Mouse (Mus musculus) Muller cell, postnatal 12 days (primary cell): ENCODE measurements around the gene Grk4.

Experiments used
- DNase-seq: peaks from one replicate; pipeline ENCODE4 v3.0.0-alpha.2; 2015; ENCODE audit errors: inconsistent ontology term

Gene Grk4

DNA sequence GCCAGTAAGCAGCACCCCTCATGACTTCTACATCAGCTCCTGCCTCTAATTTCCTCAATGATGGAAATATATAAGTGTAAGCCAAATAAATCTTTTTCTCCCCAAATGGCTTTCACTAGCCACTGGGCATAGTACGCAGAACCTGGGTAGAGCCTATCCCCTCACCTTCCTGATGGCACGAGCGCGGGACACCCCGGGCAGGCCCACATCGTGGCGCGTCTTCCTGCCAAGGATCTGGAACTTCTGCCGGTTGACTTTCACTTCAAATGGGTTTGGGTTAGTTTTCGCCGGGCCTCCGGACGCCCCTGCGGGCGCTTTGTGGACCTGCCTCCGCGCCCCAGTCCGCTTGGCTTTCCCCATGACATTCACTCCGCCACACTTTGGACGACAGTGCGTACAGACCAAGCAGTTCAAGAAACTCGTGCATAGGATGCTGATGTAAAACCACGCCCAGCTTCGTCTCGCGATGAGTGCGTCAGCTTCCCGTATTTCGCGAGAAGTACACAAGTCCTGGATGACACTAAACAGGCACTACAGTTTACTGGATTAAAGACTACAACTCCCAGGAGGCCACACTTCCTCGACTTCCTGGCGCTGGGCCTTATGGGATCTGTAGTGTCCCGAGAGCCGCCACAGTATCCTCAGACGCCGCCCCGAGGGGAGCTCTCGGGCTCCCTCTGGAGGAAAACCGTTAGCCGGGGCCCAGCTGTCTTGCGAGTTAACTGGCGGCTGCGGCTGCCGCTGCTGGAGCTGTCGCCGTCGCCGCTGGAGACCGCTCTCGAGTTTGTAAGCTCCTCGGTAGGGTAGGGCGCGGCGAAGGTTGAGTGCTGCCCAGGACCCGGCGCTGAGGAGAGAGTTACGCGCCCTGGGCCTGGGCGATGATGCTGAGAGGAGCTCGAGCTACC, at the start of gene Grk4, which contains the start of gene Nop14:
TSS of gene Grk4 (plus strand) at position 694 of the 905 bp plus-strand sequence.
TSS of gene Nop14 (minus strand) at position 463 of the 905 bp plus-strand sequence.
- peak; percentile 100 for DNase-seq

DNA sequence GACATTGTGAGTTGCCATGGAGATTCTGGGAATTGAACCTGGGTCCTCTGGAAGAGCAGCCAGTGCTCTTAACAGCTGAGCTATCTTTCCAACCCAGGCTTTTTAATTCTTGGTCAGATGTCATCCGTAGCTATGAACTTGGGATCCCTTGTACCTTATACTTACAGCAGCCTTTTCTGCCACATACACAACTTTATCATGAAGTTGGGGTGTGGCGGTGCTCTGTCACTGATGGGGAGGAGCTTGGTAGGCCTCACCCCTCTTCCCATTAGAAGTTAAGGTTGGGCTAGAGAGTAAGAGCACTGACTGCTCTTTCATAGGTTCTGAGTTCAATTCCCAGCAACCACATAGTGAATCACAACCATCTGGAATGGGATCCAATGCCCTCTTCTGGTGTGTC, 27.2 kb upstream of the Grk4 start:
- DNase-seq: no peak

DNA sequence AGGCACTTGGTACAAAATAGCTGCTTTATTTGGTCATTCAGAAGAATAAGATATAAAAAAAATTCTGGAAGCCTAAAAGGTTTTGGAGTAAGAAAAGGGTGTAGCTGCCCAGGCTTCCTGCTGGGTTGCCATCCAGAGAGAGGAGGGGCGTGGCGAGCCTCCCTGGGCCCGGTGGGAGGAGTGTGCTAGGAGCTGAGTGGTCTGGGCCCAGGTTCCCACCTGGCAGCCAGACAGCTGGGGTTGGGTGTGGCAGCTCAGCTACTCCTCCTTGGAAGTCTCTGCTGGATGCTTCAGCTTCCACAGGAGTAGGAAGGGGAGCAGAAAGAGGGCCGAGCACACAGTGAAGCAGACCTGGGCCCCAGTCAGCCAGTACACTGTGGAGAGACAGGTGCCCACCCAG, 26.5 kb upstream of the Grk4 start:
- no peak for DNase-seq

DNA sequence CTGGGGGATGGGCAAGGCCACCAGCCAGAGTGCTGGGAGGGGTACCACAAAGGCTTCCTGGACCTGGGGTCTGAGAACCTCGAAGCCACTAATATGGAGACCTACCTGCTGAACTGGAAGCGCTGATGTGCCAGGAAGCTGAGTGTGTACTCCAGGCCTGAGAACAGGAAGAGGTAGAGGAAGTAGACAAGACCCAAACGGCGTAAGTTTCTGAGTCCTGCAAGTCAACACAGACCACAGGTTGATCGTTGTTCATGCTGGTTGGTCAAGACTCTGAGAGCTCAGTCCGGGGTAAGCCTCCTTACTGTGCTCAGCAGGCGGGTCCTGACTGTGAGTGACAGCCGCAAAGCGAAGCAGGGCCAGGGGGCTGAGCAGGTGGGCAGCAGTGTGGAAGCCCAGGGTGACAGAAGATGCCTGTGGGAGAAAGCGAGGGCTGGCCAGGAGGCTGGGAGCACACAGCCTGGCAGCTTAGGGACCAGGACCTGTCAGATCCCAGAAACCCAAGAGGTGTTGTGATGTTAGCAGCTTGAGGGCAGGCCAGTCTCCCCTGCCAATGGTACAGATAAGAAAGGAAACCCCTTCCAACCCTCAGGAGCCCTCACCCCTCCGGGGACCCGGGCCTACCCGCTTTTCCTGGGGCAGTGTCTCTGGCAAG, 25.3 kb upstream of the Grk4 start:
- no peak for DNase-seq

DNA sequence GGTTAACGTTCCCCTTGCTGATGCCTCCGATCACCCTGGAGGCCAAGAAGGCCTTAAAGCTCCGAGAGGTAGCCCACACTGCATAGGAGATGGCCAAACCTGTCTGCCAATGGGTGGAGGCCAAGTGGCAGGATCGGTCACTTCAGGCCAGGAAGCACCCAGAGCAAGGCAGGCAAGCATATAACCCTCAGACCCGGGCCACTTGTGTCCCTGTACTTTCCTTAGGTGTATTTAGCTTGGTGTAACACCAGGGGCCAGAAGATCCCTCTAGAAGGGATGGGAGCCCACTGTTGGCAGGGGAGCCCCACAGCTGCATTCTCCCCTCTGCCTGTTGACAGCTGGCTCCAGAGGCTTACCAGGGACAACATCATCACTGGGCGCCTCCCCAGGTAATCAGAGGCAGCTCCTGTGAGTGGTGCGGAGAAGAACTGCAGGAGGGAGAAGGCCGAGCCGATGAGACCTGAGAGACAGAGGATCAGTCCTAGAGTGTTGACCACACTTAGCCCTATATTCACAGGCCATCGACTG, 24.4 kb upstream of the Grk4 start:
- no peak for DNase-seq

DNA sequence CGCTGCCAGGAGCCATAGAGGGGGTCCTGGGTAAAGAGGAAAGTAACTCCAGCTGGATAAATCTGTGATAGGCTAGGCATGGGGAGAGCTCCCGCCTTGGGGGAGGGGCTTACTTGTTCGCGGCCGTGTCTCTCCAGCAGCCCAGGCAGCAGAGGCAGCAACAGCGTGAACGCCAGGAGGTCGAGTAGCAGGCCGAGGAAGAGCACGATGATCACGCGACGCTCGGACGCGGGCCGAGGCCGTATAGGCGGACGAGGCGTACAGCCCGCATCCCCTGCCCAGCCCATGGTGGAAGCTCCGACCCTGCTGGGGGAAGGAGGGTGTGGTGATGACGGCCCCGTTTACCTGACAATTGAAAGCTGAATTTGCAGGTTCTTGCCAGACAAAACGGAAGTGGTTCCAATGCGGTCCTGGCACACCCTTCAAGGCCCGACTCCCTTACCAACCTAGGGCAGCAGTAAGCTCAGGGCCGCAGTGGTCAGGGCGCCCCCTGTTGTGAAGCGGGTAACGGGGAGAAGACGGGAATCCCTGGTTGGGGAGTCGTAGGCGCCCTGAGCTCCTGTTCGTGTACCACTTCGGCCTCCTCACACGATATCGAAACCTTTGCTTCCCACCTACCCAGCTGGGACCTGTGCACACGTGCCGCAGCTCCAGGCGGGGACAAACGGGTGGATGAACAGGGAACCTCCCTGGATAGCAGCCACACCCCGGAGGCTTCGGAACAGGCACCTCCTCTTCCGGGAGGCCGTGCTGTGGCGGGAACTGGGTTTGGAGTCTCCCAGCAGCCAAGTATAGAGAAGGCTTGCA, 23.5 kb upstream of the Grk4 start, which contains the start of gene Mfsd10:
TSS of gene Mfsd10 (minus strand) at position 732 of the 807 bp plus-strand sequence.
- peak; percentile 86 for DNase-seq

DNA sequence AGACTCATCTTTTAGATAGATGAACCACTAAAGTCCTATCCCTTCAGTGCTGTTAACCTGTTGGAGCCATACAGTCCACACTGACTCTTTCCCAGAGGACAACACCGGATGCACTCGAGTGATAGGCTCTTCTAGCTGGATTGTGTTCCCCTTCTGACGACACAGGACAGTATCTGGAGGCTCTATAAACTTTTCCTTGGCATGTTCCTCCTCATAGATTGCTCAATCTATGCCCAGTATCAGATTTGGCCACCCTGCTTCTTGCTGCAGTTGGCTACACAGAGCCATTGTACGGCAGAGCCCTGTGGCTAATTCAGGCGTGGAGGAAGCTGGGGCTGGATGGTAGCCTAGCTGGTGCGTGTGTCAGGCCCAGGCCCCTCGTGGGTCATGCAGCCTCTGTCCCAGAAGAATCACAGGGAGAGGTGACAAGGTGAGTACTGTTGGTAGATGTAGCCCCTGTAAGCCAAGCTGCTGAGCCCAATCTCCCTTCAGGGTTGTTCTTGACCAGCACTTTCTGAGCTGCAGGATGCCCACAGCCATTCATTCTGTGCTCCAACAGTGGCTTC, 22.5 kb upstream of the Grk4 start:
- no peak for DNase-seq

DNA sequence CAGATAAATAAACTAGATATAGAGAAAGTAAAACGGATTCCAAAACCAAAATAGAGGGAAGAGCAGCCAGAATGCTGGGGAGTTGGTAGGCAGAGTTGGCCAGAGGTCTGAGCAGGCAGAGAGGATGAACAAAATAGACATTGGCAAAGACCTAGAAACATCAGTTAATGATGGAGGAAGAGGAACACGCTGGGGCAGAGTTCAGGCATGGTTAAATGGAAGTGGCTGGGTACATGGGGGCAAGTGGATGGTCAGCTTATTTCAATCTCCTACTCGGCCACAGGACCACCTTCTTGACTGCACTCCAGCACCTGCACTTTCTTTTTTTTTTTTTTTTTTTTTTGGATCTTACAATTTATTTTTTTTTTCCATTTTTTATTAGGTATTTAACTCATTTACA, 18.2 kb upstream of the Grk4 start:
- no peak for DNase-seq

DNA sequence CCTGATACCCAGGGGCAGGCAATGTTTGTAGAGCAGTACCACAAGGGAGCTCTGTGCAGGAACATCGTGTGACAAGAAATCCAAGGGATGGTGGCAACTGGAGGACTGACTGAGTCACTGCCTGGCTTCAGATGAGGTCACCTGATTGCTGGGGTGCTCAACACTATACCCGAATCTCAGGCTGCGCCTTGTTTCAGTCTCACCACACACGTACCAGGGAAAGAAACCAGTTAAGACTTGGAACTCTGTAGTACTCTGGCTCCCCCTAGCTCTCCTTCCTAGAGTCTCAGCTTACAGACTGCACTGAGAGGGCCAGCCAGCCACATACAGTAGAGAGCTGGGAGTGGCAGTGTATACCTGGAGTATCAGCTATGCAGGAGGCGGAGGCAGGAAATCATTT, 17.2 kb upstream of the Grk4 start:
- peak; percentile 45 for DNase-seq

DNA sequence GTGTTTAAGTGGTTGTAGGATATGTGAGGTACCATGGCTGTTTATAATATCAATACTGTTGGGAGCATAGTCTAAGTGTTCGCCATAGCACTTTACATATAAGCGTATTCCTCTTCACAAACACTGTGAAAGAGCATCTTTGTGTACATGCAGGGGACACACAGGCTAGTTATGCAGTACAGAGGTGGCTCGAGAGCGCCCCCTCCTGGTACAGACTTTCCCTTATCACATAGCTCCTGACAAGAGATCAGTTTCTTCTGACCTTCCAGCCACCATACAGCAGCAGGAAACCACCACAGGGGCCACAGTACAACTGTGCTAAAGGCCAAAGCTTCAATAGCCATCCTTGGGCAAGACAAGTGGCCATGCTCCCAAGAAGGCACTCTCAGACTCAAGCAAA, 12.6 kb upstream of the Grk4 start:
- peak; percentile 46 for DNase-seq

DNA sequence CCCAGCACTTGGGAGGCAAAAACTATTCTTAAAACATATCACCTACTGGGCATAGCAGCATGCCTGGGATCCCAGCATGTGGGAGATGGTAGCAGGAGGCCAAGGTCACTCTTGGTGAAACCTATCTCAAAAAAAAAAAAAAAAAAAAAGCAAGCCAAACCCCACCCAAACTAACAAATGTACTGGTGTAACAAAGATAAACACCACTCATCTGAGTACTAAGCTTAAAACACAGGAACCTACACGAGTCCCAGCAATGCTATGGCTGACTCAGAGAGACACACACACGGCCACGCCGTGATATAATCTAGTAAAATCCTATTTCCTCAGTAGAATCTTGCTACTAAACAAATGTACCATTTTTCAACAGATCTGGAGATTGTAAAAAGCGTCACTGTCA, 7.2 kb upstream of the Grk4 start:
- no peak for DNase-seq

DNA sequence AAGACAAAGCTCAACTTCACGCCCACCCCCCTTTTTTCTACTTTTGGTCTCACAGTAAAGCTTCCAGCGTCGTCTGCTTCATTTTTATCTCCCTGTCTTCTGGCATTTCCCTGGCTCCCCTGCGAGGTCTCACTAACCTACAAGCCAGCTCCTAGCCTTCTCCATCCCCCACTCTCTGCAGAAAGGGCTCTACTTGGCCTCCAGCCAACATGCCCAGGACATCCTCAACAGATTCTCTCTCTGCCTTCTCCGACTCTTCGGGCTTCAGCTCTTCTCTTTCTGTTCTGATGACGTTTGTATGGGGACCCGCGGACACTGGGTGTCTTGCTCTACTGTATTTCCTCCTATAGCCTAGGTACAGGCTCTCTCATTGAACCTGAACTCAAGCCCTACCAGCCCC, 5.3 kb upstream of the Grk4 start:
- DNase-seq: no peak

DNA sequence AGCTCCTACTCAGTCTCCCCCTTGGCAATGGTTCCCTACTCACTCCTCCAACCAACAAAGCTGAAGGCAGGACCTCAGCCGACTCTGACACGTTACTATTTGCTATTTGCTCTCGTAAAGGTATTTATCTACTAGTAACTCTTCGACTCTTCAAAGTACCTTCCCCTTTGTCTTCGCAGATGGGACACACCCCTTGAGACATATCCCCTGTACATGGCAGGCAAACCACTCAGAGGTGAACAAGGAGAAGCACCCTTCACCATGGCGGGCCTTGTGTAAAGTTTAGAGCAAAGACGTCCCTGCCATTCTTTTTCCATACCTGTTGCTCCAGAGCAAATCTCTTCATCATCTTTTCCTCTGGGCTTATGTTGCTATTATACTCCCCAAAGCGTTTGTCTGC, 2.6 kb upstream of the Grk4 start:
- no peak for DNase-seq

DNA sequence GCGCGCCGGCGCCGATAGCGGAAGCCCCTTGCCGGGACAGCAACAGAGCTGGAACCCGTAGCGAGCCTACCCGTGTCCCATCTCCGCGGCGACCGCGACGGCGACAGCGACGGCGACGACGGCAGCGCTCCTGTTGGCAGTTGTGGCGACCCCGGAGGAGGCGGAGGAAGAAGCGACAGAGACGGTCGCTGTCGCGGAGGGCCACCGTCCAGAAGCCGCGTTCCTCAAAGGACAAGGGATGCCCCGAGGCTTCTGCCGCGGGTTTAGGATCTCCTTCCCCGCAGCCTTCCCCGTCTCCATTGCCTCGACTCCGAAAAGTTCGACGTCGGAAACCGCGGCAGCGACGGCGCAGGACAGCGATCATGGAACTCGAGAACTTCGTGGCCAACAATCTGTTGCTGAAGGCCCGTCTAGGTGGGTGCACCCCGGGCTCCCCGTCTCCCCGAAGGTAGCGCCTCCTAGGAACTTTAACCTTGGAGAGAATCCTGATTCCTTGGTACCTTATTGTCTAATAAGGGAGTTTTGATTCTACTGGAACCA, 482 bp downstream of the Grk4 start:
- no peak for DNase-seq

DNA sequence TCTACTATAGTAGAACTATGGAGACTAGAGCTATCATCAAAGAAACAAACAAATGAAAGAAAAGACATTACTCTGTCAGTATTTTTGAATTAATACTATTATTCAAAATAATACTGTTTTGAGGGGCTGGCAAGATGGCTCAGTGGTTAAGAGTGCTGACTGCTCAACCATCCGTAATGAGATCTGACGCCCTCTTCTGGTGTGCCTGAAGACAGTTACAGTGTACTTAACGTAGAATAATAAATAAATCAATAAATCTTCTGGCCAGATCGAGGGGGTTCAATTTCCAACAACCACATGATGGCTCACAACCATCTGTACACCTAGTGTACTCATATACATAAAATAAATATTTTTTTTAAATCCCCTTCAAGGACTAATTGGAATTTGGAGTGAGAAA, 1.7 kb downstream of the Grk4 start:
- no peak for DNase-seq

DNA sequence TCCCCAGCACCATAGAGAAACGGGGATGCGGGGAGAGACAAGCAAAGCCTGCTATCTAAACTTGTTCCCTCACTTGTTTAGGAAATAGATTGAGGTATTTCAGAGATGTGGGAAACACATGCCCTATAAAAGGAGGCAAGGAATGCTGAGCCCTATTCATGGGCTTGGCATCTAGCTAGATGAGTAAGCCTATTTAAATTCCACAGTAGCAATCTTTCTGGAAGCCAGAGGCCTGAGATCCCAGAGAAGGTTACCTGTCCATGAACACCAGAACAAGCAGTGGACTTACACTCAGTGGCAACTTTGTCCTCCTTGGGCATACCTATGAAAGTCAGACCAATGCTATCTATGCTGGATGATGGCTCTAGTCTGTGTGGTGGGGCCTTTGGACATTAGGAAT, 3.1 kb downstream of the Grk4 start:
- DNase-seq: peak; percentile 78

DNA sequence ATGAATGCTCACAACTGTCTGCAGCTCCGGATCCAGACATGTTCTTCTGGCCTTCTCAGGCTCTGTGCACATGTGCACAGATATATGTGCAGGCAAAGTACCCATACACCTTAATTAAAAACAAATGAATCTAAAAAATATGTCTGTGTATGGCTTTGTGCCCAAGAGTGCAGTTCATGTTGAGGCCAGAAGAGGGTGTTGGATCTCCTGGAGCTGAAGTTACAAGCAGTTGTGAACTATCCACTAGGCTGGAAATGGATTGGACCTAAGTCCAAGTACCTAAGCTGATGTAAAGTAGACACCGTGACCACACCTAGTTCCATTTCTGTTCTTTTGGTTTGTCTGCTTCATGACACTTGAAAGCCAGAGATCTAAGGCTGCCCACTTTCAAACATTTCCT, 9.3 kb downstream of the Grk4 start:
- DNase-seq: peak; percentile 6

DNA sequence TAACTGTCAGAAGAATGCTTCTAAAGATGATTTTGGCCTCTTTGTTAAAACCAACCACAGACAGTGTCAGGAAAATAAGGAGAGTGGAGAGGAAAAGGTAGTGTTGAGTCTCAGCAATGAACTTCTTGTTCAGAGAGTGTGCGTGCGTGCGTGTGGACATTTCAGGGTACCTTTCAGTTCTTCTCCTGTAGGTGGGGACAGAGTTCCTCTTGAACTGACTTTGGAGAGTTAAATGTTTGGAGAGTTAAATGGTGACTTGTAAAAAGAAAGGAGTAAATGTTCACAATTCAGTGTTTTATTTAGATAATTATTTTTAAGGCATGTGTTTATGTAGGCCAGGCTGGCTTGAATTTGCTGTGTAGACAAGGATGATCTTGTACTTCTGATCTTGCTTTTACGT, 10.1 kb downstream of the Grk4 start:
- no peak for DNase-seq

DNA sequence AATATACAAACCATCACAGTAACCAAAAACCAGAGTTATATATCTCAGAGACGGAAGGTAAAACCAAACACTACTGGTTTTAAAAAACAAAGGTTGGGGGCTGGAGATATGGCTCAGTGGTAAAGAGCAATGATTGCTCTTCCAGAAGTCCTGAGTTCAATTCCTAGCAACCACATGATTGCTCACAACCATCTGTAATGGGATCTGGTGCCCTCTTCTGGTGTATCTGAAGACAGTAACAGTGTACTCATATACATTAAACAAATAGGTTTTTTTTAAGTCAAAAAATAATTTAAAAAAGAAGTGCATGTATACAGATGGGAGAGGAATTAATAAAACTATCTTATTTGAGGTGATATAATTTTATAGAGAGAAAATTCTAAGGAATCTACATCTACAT, 29.7 kb downstream of the Grk4 start:
- no peak for DNase-seq

DNA sequence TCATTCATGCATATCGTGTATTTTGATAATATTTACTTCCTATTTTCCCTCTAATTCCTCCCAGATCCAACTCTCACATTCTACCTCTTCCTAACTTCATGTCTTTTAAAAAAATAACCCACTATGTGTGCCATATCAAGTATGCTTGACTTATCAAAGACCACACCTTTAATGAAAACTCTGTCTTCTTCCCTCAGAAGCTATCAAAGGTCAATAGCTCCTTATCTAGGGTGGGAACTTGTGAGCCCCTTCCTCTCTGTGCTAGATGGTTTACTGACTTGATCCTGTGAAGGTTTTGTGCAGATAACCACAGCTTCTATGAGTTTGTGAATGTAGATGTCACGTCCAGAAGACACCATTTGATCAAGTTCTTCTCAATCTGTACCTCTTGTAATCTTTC, 32.6 kb downstream of the Grk4 start:
- no peak for DNase-seq

DNA sequence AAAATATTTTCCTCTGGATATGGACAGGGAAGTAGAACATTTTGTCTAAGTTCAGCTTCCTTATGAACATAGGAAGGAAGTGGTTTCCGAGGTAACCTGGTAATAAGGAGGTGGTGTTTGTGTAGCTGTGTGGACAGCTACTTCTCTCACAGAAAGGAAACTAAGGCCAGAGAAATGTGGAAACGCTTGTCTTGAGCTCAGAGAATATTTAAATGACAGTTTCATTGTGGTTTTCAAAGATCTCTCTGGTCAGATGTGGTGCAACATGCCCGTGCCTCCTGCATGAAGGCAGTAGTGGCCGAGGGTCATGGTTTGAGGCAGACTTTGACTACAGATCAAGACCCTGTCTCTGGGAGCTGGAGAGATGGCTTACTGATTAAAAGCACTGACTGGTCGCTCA, 35.3 kb downstream of the Grk4 start:
- no peak for DNase-seq
